Mouse (Mus musculus) lung, postnatal 4 days (tissue): ENCODE results near the gene Pgap3.
"Not testable (repeated sequence)": the region's sequence is repeated elsewhere in the genome, so short reads cannot be mapped to it uniquely, and the experiment has no call there.

Source experiments
- DNase-seq, 2 experiments: peaks; one replicate each; pipeline ENCODE4 v3.0.0; 2021

Pgap3 gene

GRCm38 (mm10) chr11:98412273-98412796, 12.0 kb upstream of the Pgap3 start, which contains the start of gene Erbb2:
Gene Erbb2 (plus strand): TSS chr11:98412470.
- DNase-seq, result peak; percentile 85 to 91

GRCm38 (mm10) chr11:98409341-98409822, 9.1 kb upstream of the Pgap3 start:
- DNase-seq, result peak; percentile 56 to 75

- DNase-seq, result no peak
Observed at GRCm38 (mm10) chr11:98408872-98409271, 8.6 kb upstream of the Pgap3 start.

GRCm38 (mm10) chr11:98406621-98407020, 6.3 kb upstream of the Pgap3 start:
- DNase-seq, result no peak

GRCm38 (mm10) chr11:98400816-98401215, 526 bp upstream of the Pgap3 start:
- peak in 1 of 2 experiments; percentile 28 for DNase-seq

GRCm38 (mm10) chr11:98397946-98398345, 2.3 kb downstream of the Pgap3 start:
- DNase-seq, result peak in 1 of 2 experiments; percentile 19

- DNase-seq, result peak in 1 of 2 experiments; percentile 48
Observed at GRCm38 (mm10) chr11:98395041-98395440, 5.2 kb downstream of the Pgap3 start.

- DNase-seq, result peak in 1 of 2 experiments; percentile 22
Observed at GRCm38 (mm10) chr11:98394301-98394700, 6.0 kb downstream of the Pgap3 start.

- peak; percentile 71 to 79 for DNase-seq
Observed at GRCm38 (mm10) chr11:98393317-98393716, 7.0 kb downstream of the Pgap3 start.

- DNase-seq, result peak in 1 of 2 experiments; percentile 20
Observed at GRCm38 (mm10) chr11:98392645-98393044, 7.6 kb downstream of the Pgap3 start.

GRCm38 (mm10) chr11:98392034-98392433, 8.3 kb downstream of the Pgap3 start:
- DNase-seq, result peak in 1 of 2 experiments; percentile 29

- DNase-seq, result no peak
Observed at GRCm38 (mm10) chr11:98390141-98390540, 10.1 kb downstream of the Pgap3 start.

- DNase-seq, result peak; percentile 46 to 68
Observed at GRCm38 (mm10) chr11:98389221-98389780, 11.0 kb downstream of the Pgap3 start.

GRCm38 (mm10) chr11:98388282-98388681, 12.0 kb downstream of the Pgap3 start:
- DNase-seq, result peak in 1 of 2 experiments; percentile 54

- DNase-seq, result peak in 1 of 2 experiments; percentile 17
Observed at GRCm38 (mm10) chr11:98387056-98387577, 13.2 kb downstream of the Pgap3 start.

- peak in 1 of 2 experiments; percentile 21 for DNase-seq
Observed at GRCm38 (mm10) chr11:98386596-98386995, 13.7 kb downstream of the Pgap3 start.

- peak in 1 of 2 experiments; percentile 15 for DNase-seq
Observed at GRCm38 (mm10) chr11:98385638-98386585, 14.4 kb downstream of the Pgap3 start, which contains the start of gene Pnmt. Gene Pnmt (plus strand): TSS chr11:98386450.

GRCm38 (mm10) chr11:98384721-98385637, 15.3 kb downstream of the Pgap3 start:
- peak in 1 of 2 experiments; percentile 21 for DNase-seq

- no peak for DNase-seq
Observed at GRCm38 (mm10) chr11:98384216-98384615, 16.1 kb downstream of the Pgap3 start.

GRCm38 (mm10) chr11:98383261-98384030, 16.8 kb downstream of the Pgap3 start, which contains the start of gene Tcap:
Gene Tcap (plus strand): TSS chr11:98383811.
- DNase-seq, result no peak

GRCm38 (mm10) chr11:98382405-98382804, 17.9 kb downstream of the Pgap3 start:
- not testable (repeated sequence) for DNase-seq
